Mouse (Mus musculus) bone marrow macrophage, adult 2 months (primary cell): ENCODE measurements around the gene Prdm10.

Experiments
- CTCF ChIP-seq: IDR thresholded peaks from 2 replicates; pipeline ENCODE4 v1.5.1; 2012; ENCODE audit warnings: low read depth, mild to moderate bottlenecking, low read length, moderate library complexity
- POLR2A ChIP-seq: IDR thresholded peaks from 2 replicates; pipeline ENCODE4 v1.6.1; 2012; ENCODE audit warnings: mild to moderate bottlenecking, low read depth, low read length, borderline replicate concordance

- TF ChIP-seq CTCF (no peak), POLR2A (no peak)
Measured at GRCm38 (mm10) chr9:31280366-31281010, at the start of gene Prdm10.
